Mouse (Mus musculus): ENCODE results near the gene Efcab8.
"Not testable (repeated sequence)": the region's sequence is repeated elsewhere in the genome, so short reads cannot be mapped to it uniquely, and the experiment has no call there.

The Efcab8 gene

GRCm38 (mm10) chr2:153825900-153826299, 46.2 kb downstream of the Efcab8 start:
- not testable (repeated sequence) for DNase-seq (ENCODE audit: low spot score in 2 of 2)

GRCm38 (mm10) chr2:153827171-153827830, 47.6 kb downstream of the Efcab8 start:
- no peak for DNase-seq (ENCODE audit: low spot score in 2 of 2)

- no peak for DNase-seq (ENCODE audit: low spot score in 2 of 2)
Observed at GRCm38 (mm10) chr2:153828704-153829103, 49.0 kb downstream of the Efcab8 start.

- no peak for DNase-seq (ENCODE audit: low spot score in 2 of 2)
Observed at GRCm38 (mm10) chr2:153833291-153833690, 53.6 kb downstream of the Efcab8 start.

GRCm38 (mm10) chr2:153842854-153843253, 63.1 kb downstream of the Efcab8 start:
- no peak for DNase-seq (ENCODE audit: low spot score in 2 of 2)

GRCm38 (mm10) chr2:153848389-153848788, 68.7 kb downstream of the Efcab8 start:
- no peak for DNase-seq (ENCODE audit: low spot score in 2 of 2)

- DNase-seq (ENCODE audit: low spot score in 2 of 2) = no peak
Observed at GRCm38 (mm10) chr2:153850351-153851029, 70.8 kb downstream of the Efcab8 start.

- DNase-seq (ENCODE audit: low spot score in 2 of 2) = peak; percentile 34 to 37
Observed at GRCm38 (mm10) chr2:153851030-153851360, 71.3 kb downstream of the Efcab8 start.

- DNase-seq (ENCODE audit: low spot score in 2 of 2) = no peak
Observed at GRCm38 (mm10) chr2:153853544-153853943, 73.8 kb downstream of the Efcab8 start.

- no peak for DNase-seq (ENCODE audit: low spot score in 2 of 2)
Observed at GRCm38 (mm10) chr2:153859581-153859980, 79.8 kb downstream of the Efcab8 start.

- DNase-seq (ENCODE audit: low spot score in 2 of 2) = no peak
Observed at GRCm38 (mm10) chr2:153860315-153860714, 80.6 kb downstream of the Efcab8 start.

GRCm38 (mm10) chr2:153860715-153861114, 81.0 kb downstream of the Efcab8 start:
- no peak for DNase-seq (ENCODE audit: low spot score in 2 of 2)

- DNase-seq (ENCODE audit: low spot score in 2 of 2) = no peak
Observed at GRCm38 (mm10) chr2:153861960-153862359, 82.2 kb downstream of the Efcab8 start.

- no peak for DNase-seq (ENCODE audit: low spot score in 2 of 2)
Observed at GRCm38 (mm10) chr2:153870984-153871383, 91.3 kb downstream of the Efcab8 start, which contains the start of gene Sun5. Gene Sun5, minus strand, starts transcription at chr2:153871084.

- no peak for DNase-seq (ENCODE audit: low spot score in 2 of 2)
Observed at GRCm38 (mm10) chr2:153874745-153875144, 95.0 kb downstream of the Efcab8 start, which contains the start of gene Bpifb2. Gene Bpifb2, plus strand, starts transcription at chr2:153875045.

All from urinary bladder, postnatal 36 days (tissue).